Mouse (Mus musculus): ENCODE measurements at regions not wholly inside any gene's neighbourhood (a gene's known extent, or its start where the extent isn't known, plus 50 kb on each side); places are given as distances from the start of the nearest gene placed in this dataset.

- 57% methylated on average over 6 of the region's 6 CpGs for WGBS (ENCODE audit: insufficient replicate concordance)
- H3K4me2 ChIP-seq (ENCODE audit: low read depth, low read length), result no peak overlapping the region
- H3K9ac ChIP-seq (replicated peaks), result no peak overlapping the region
- no peak overlapping the region for H3K27ac ChIP-seq (ENCODE audit: low read depth)
- ATAC-seq (no peak), DNase-seq (no peak)
- H3K4me3 ChIP-seq (ENCODE audit: low read depth, low read length), result no peak overlapping the region
- no peaks in the 10 kb centered on the region for H3K4me1 ChIP-seq (ENCODE audit: insufficient read depth)
- no peaks in the 10 kb centered on the region for H3K36me3 ChIP-seq (replicated peaks; ENCODE audit: insufficient read depth, low read length)
- H3K27me3 ChIP-seq (ENCODE audit: insufficient read depth, low read length), result no peaks in the 10 kb centered on the region
- H3K9me3 ChIP-seq (ENCODE audit: low read length), result no peaks in the 10 kb centered on the region
- no peak for TF ChIP-seq EP300 (IDR thresholded peaks at IDR 0.05; ENCODE audit: low read depth)
- no peak for TF ChIP-seq CTCF (IDR thresholded peaks at IDR 0.05; ENCODE audit: low read depth)
Observed at GRCm38 (mm10) chr3:33960211-33960610, 59.5 kb upstream of the Fxr1 start.

GRCm38 (mm10) chr3:33962938-33963337 is 56.8 kb upstream of the Fxr1 start:
- TF ChIP-seq CTCF (IDR thresholded peaks at IDR 0.05; ENCODE audit: low read depth) (no peak), EP300 (IDR thresholded peaks at IDR 0.05; ENCODE audit: low read depth) (no peak)
- WGBS (ENCODE audit: insufficient replicate concordance), result 50% methylated on average over 5 of the region's 5 CpGs
- DNase-seq (no peak), ATAC-seq (no peak)
- no peak overlapping the region for H3K27ac ChIP-seq (ENCODE audit: low read depth)
- no peak overlapping the region for H3K4me3 ChIP-seq (ENCODE audit: low read depth, low read length)
- no peaks in the 10 kb centered on the region for H3K36me3 ChIP-seq (replicated peaks; ENCODE audit: insufficient read depth, low read length)
- no peaks in the 10 kb centered on the region for H3K9me3 ChIP-seq (ENCODE audit: low read length)
- H3K27me3 ChIP-seq (ENCODE audit: insufficient read depth, low read length), result no peaks in the 10 kb centered on the region
- H3K4me1 ChIP-seq (ENCODE audit: insufficient read depth), result no peaks in the 10 kb centered on the region
- no peak overlapping the region for H3K4me2 ChIP-seq (ENCODE audit: low read depth, low read length)
- H3K9ac ChIP-seq (replicated peaks), result no peak overlapping the region

DNA sequence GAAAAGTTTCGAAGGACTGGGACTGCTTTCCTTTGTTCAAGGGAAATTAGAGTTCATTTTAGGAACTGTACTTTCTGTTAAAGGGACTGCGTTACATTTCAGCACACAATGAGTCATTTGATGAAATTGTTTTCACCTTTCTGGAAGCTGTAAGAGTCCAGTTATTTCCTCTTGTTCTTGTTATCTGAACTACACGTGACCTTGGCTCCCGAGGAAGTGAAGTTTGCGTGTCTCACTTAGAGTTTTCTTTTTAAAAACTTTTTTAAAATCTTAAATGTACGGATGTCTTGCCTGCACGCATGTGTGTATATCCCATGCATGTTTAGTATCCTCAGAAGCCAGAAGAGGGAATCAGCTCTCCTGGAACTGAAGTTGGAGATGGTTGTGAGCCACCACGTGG is 52.6 kb upstream of the Fxr1 start:
- no peak overlapping the region for H3K27ac ChIP-seq (ENCODE audit: low read depth)
- no peaks in the 10 kb centered on the region for H3K36me3 ChIP-seq (replicated peaks; ENCODE audit: insufficient read depth, low read length)
- DNase-seq (no peak), ATAC-seq (no peak)
- 45% methylated on average over 8 of the region's 8 CpGs for WGBS (ENCODE audit: insufficient replicate concordance)
- H3K4me3 ChIP-seq (ENCODE audit: low read depth, low read length), result no peak overlapping the region
- no peaks in the 10 kb centered on the region for H3K4me1 ChIP-seq (ENCODE audit: insufficient read depth)
- no peak for TF ChIP-seq CTCF (IDR thresholded peaks at IDR 0.05; ENCODE audit: low read depth)
- no peak for TF ChIP-seq EP300 (IDR thresholded peaks at IDR 0.05; ENCODE audit: low read depth)
- H3K27me3 ChIP-seq (ENCODE audit: insufficient read depth, low read length), result no peaks in the 10 kb centered on the region
- H3K9me3 ChIP-seq (ENCODE audit: low read length), result no peaks in the 10 kb centered on the region
- no peak overlapping the region for H3K9ac ChIP-seq (replicated peaks)
- no peak overlapping the region for H3K4me2 ChIP-seq (ENCODE audit: low read depth, low read length)

All from liver, postnatal 0 days (tissue).